Mouse (Mus musculus): ENCODE results near the gene Tbxas1. TPM values are rescaled to one million over a fixed set of nuclear protein-coding genes. Genes with fewer than 3 reads are reported as not detected.

Gene Tbxas1
- polyA plus RNA-seq, 2 experiments: 4.5 to 6.3 TPM

DNA sequence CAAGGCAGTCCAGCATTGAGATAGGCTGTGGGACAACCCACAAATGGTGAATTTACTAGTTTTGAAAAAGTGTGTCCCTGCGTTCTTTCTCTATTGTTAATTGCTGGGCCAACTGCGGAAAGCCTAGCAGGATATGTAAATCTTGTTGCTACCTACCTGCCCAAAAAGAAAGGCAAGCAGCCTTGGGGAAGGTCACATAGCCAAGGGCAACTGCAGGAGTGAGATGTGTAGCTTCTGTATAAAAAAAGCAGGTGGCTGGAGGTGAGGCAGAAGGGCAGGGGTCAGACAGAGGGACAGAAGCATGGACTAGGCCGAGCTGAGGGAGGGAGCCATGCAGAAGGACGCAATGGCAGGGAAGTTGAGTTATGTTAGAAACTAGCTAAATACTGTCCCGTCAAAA lies 257.4 kb downstream of the Tbxas1 start:
- Histone ChIP-seq H3K4me3 (ENCODE audit: insufficient read depth in 1 of 2, low read depth in 2 of 2, low read length in 2 of 2) (no peak overlapping the region), H3K27me3 (ENCODE audit: control insufficient read depth, insufficient read depth, low read length) (no peaks in the 10 kb centered on the region), H3K4me1 (replicated peaks; ENCODE audit: control insufficient read depth in 2 of 2, insufficient read depth in 2 of 2, low read length in 1 of 2) (no peaks in the 10 kb centered on the region), H3K27ac (no peak overlapping the region), H3K4me2 (ENCODE audit: low read depth) (no peak overlapping the region), H3K9me3 (ENCODE audit: control insufficient read depth, low read length) (no peaks in the 10 kb centered on the region), H3K9ac (replicated peaks) (no peak overlapping the region), H3K36me3 (replicated peaks; ENCODE audit: control insufficient read depth, insufficient read depth, low read depth) (peaks cover 5% of the 10 kb centered on the region)
- 75% methylated on average over 5 of the region's 5 CpGs for WGBS (ENCODE audit: insufficient replicate concordance)
- TF ChIP-seq CTCF (IDR thresholded peaks at IDR 0.05; ENCODE audit: low read depth): no peak
- no peak for TF ChIP-seq EP300 (IDR thresholded peaks at IDR 0.05; ENCODE audit: low read depth)
- DNase-seq (ENCODE audit: low read depth in 3 of 3, low spot score in 3 of 3) (no peak), ATAC-seq (ENCODE audit: insufficient read depth) (no peak)

Other genes starting within 250 kb of the Tbxas1 start
- 0.01 TPM in 2 replicates for gene Klrg2, start 238.2 kb upstream of the Tbxas1 start, polyA plus RNA-seq (2012; rRNA removed)
- 0.08 TPM in 1 of 2 replicates, not detected in the other for gene Klrg2, start 238.2 kb upstream of the Tbxas1 start, polyA plus RNA-seq (2014; fragmentation: Nextera tagmentation; extraction: Ambion mirVana)
- 0.09 and 0.13 TPM in 2 replicates for gene Clec2l, start 212.3 kb upstream of the Tbxas1 start, polyA plus RNA-seq (2012; rRNA removed)
- not detected in 2 replicates for gene Clec2l, start 212.3 kb upstream of the Tbxas1 start, polyA plus RNA-seq (2014; fragmentation: Nextera tagmentation; extraction: Ambion mirVana)
- gene Hipk2, start 761 bp downstream of the Tbxas1 start, polyA plus RNA-seq (2012; rRNA removed): 10.7 and 12.3 TPM in 2 replicates
- 13.0 and 15.5 TPM in 2 replicates for gene Hipk2, start 761 bp downstream of the Tbxas1 start, polyA plus RNA-seq (2014; fragmentation: Nextera tagmentation; extraction: Ambion mirVana)
- gene Parp12, start 242.9 kb downstream of the Tbxas1 start, polyA plus RNA-seq (2012; rRNA removed): 3.3 and 4.3 TPM in 2 replicates
- gene Parp12, start 242.9 kb downstream of the Tbxas1 start, polyA plus RNA-seq (2014; fragmentation: Nextera tagmentation; extraction: Ambion mirVana): 2.8 and 3.6 TPM in 2 replicates

Measured in liver, embryonic 14.5 days (tissue).